Mouse (Mus musculus): ENCODE data around the gene Rgs19.

Rgs19 gene

DNA sequence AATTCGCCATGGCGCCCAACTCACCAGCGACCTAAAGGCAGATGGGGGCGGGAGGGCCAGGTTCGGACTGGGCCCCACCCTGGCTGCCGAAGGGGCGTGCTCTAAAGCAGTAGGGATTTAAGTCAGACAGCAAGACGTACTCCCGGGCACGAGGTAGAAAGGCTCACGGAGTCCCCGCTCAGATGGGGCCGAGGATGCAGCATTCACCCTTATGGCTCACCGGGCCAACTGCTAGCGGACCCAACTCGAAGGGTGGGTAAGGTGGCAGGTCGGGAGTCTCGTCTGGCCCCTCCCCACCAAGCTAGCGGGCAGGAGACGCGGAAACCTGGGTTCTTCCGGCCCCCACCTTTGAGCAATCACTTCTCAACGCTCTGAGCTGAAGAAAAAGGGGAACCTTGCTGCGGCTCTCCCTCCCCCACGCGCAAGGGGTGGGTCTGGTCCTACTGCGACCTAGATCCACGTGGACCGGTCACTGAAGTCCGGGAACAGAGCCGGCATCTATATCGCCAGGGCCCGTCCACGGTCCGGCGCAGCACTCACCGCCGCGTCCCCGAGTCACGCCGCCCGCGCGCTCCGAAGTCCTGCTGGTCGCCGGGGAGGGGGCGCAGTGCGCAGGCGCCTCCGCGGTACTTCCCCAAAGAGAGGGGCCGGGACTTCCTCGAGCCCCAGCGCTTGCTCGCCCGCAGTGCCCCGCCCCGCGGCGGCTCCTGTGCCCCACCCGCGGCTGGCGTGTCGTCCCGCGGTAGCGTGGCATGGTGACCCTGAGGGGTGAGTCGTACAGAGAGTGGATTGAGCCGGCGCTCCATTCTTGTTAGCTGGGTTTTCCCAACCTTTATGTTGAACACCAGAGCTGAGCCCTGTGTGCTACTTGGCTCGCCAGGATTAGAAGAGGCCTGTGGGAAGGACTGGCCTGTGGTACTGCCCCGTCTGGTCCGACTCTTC is at the start of gene Rgs19:
Gene Rgs19 (minus strand): TSS at position 639 of the 942 bp plus-strand sequence.
- DNase-seq (ENCODE audit: low spot score) = peak; percentile 85

DNA sequence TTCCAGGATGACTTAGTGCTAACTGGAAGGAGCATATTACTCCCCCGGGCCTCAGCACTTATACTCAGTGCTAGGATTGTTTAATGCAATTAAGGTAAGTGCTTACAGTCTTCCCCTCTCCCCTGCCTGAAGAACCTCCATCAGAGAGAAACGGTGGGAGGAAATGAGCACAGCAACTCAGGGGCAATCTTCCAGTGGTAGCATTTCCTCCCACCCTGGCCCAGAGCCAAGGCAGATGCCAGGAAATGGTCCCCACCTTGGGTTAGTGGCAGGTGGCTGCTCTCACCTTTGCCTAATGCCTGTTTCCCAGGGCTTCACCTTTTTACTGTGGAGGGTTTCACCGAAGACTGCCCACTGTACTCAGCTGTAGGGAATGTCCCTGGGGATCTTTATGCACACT is 36.3 kb upstream of the Rgs19 start:
- DNase-seq (ENCODE audit: low spot score) = no peak

DNA sequence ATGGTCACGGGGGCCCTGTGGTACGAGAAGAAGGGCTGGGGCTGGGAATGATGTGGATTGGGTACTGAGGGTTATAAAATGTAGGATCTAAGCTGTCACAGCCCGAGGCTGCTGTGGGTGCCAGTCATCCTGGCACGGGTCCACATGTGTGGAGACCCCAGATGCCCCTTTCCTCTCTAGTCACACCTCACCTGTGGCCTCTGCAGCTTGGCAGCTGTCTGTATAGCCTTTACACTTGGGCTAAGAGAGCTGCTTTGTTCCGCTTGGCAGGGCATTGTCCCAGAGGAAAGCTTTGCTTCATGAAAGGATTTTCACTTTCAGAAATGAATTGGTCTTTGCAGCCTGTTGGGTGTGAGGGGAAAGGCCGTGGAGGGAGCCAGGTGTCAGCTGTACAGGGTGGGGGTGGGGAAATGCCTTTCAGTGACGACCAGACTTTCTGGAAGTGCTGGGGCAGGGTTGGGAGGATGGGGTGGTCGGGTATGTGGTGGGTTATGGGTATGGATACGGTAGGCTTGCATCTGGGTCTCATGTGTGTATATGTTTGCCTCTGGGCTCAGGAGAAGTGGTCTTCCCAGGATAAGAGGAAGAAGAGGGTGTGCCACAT is 34.0 kb upstream of the Rgs19 start:
- no peak for DNase-seq (ENCODE audit: low spot score)

DNA sequence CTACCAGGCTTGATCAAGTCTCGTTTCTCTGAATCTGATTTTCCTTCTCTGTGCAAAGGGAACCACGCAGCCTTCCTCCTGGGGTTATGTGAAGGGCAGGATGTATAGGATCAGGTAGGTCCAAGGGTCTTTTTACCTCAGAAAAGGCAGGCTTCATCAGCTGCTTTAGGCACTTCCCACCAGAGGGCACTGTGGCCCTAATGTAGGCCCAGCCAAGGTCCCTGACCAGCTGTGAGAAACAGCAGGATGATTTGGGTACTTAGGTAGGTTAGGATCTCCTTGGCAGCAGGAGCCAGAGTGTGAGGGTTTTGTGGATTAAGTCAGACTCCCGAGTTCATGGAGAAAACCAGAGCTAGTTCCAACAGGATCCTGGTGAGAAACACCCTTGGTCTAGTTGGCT is 28.4 kb upstream of the Rgs19 start:
- DNase-seq (ENCODE audit: low spot score) = peak; percentile 75

DNA sequence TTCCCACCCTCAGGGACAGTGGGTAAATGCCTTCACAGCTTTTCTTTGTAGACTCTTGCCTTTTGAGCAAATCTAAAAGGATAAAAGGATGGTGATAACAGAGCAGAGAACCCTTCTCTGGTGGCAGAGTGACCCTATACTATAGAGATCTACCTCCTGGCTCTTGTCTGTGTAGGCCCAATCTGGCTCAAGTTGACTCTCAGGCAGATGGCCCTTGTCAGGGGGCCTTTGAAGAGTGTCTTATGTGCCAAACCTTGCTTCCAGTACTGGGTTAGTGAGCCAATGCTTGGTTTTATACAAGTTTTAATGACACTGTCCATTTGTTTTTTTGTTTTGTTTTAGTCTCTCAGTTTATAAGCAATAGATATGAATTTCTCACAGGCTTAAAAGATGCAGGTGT is 27.4 kb upstream of the Rgs19 start:
- DNase-seq (ENCODE audit: low spot score) = no peak

DNA sequence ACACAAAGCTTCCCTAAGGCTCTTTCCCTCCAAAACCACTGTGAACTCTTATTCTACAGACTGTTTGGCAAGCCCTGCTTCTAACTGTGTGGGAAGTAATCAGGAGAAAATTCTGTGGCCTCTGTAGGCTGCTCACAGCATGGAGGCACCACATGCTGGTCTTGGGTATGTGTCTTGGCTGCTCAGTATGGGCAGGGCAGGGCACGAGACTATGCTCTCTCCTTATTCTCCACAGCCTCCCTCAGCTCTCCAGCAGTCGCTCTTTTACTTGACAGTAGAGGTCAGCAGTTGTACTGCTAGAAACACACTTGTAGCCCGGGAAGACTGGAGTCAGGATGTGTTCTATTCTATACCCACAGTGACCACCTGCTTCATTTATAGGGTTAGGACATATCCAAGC is 26.3 kb upstream of the Rgs19 start:
- no peak for DNase-seq (ENCODE audit: low spot score)

DNA sequence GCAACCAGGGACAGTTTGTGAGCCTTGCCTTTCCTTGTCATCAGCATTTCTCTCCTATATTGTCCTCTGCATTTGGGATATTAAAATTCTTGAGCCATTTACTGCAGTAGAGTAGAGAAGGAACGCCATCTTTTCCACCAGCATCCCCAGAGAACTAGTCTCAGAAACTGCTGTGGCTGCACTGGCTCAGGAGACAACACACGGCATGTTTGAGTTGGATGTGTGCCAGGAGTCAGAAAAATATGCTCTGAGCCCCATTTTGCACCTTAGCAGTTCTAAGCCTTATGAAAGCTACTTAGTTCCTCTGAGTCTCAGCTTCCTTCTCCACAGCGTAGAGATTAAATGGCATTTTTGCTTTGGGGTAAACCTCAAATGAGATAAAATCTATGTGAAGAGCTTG is 23.2 kb upstream of the Rgs19 start:
- peak; percentile 33 for DNase-seq (ENCODE audit: low spot score)

DNA sequence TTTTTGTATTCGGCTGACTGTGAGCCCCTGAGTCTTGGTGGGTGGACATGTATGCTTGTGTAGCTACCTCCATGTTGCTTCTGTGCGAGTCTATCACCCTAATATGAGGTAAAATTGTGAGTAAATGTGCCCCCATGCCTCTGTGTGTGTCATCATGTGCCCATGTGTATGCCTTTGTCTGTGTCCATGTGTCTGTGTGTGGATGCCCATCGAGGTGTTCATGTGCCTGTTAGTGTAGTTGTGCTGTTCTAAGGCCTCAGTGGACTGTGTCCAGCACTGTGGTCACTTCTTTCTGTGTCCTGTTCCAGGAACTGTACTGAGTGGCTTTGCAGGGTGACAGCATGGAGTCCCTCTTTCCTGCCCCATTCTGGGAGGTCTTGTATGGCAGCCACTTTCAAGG is 21.6 kb upstream of the Rgs19 start:
- no peak for DNase-seq (ENCODE audit: low spot score)

DNA sequence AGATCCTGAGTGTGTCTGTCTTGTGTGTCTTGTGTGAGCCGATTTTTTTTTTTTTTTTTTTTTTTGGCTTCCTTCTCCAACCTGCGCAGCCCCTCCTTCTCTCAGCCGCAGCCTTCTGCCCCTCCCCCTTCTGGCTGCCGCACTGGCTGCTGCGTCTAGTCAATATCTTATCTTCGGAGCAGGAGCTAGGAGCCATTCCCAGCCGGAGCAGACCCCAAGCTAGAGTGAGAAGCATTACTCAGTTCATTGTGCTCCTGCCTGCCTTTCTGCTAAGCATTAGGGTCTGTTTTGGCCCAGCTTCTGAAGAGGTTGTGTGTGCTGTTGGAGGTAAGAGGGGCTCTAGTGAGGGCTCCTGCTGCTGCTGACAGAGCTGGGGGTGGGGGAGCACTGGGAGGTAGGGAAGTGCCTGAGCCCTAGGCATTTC is 21.1 kb upstream of the Rgs19 start, which contains the start of gene Oprl1:
Gene Oprl1 (plus strand): TSS at position 114 of the 424 bp plus-strand sequence.
- DNase-seq (ENCODE audit: low spot score) = peak; percentile 65

DNA sequence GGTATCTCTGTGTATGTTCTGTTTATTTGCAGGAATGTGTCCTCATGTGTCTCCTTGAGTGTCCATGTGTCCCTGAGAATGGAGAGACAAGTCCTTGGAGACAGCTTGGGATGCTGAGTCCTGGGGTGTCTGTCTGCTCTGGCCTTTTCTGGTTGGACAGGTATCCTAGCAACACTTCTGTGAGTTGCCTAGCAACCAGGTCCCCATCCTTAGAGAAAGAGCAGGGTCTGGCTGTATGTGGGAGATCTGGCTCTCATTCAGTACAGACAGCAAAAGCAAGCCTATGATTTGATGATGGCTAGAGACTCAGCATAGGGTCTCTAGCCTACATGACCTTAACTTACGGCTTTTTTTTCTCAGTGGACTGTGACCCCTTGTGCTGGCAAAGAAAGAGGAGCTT is 20.0 kb upstream of the Rgs19 start:
- peak; percentile 51 for DNase-seq (ENCODE audit: low spot score)

DNA sequence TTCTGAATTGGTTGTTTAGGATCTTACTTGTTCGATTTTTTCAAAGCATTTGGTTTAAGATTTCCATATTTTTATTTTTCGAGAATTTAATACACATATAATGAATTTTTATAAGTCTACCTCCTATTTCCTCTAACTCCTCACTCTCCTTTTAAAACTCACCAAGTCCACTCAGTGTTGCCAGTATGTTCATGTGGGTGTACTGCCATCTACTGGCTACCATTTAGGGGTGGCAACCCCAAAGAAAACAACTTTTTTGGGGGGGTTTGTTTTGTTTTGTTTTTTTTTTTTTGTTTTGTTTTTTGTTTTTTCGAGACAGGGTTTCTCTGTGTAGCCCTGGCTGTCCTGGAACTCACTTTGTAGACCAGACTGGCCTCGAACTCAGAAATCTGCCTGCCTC is 12.9 kb upstream of the Rgs19 start:
- peak; percentile 52 for DNase-seq (ENCODE audit: low spot score)

DNA sequence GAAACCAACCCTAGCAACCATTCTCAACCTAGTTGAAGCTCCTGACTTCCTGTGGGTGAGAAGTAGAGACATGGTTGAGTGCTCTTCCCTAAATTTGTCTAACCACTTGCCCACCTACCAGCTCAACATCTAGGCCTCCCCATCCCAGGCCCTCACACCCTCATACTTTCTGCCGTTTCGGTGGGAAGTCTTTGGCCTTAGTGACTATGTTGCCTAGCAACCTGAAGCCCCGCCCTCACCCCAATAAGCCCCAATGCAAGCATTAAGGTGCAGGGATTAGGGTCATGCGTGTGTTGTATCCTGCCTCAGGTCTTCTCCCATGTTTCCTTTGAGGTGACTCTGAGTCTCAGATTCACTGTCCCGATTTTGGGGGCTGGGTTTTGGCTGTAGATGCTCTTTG is 4.5 kb upstream of the Rgs19 start, which contains the start of gene Lkaaear1:
Gene Lkaaear1 (minus strand): TSS at position 202 of the 400 bp plus-strand sequence.
- no peak for DNase-seq (ENCODE audit: low spot score)

DNA sequence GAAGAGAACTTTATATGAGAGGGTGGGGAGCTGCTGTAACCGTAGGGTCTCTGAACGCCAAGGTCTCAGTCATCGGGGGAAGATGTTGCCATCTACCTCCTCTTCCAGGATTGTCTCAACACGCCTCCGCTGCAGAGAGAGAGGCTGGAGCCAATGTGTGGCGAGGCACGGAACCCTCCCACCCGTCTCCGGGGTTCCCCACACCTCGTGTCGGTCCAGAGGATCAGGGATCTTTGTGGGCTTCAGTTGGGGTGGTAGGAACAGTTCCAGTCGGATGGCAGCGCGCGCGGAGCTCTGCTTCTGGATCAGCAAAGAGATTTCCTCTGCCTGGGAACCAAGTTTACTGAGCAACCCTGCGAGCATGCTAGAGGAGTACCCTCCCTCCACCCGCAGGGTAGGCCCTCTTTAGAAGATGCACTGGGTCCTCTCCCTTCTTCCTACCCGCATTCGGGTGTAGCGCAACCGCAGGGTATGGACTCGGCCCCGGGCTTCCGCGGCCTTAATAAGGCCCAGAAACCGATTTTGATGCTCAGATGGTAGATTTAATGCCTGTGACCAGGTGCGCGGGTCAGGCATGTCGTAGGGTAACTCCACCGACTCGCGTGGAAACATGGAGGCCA is 3.1 kb upstream of the Rgs19 start:
- no peak for DNase-seq (ENCODE audit: low spot score)

DNA sequence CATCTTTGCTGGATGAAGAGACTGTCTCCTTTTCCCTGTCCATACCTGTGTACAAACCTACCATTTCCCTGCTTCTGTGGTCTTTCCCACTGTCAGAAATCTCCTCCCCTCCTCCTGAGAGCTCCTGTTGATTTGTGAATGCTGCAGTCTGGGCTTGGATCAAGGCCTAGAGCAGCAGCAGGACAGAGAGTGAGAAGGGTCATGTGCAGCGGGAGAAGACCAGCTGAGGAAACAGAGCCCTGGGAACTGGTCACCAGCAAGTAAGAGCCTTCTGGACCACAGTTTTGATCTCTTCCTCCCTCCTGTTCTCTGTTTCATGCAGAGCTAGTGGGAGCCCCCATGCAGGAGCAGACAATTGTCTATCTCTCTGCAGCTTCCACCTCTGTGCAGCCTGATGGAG is 2.0 kb upstream of the Rgs19 start:
- DNase-seq (ENCODE audit: low spot score) = no peak

DNA sequence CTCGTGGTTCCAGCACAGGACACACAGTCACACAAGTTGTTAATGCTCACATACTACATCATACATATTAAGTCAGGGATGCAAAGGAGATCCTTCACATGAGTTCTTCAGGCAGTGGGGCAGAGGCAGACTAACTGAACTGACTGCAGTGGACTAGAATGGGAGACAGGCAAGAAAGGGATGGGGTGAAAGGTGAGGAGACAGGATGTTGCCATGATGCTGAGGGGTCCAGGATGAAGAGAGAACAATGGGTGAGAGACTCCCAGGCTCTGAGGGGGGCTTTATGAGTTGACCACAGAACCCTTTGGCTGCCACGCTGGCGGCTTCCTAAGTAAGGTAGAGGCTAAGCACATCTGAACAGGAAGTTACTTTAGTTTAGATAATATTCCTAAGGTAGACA is 804 bp upstream of the Rgs19 start:
- no peak for DNase-seq (ENCODE audit: low spot score)

DNA sequence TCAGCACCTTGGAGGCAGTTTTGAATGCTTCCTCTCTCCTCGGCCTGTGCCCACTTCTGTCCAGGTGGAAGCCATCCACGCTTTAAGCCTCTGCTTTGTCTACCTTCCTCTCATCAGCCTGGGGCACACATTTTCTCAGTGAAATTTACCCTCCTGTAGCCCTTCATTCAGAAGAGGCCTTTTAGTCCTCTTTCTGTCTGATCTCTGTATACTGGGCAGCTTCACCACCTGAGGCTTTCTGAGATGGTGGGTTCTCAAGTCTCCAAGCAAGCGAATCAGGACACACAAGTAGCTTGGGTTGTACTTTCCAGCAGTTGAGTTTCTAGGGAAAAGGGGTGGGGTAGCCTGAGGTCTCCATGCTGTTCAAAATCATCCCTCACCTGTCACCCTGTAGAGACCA is 1.5 kb downstream of the Rgs19 start:
- no peak for DNase-seq (ENCODE audit: low spot score)

DNA sequence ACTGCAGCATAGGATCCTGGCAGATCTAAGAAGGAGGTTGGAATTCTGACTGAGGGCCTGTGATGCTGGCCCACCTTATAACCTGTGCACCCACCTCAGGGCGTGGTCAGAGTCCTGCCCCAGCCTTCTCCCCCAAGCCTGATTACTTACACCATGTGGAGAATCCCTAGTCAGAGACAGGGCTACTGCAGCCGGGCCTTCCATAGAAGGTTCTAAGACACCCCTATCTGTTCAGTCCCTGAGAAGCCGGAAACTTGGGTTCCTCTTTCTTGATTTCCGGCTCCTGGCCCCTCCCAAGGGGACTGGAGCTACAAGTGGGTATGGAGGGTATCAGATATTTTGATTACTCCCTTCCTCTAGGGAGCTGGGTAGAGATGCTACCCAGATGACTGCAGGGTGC is 2.2 kb downstream of the Rgs19 start:
- no peak for DNase-seq (ENCODE audit: low spot score)

DNA sequence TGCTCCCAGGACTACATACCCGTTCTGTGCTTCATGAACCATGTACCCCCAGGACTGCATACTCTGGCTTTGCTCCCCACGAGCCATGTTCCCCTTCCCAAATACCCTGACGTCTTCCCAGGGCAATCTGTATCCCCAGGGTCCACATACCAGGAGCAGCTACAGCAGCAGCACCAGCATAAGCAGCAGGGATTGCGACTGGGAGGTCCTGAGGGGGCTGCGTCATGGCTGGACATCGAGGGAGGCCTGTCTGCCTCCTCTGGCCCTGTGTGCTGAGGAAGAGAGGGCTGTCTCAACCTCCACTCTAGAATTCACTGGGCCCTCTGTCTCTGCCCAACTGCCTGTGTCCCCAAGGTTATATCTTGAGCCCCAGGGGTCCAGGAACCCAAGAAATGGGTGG is 2.7 kb downstream of the Rgs19 start:
- DNase-seq (ENCODE audit: low spot score) = no peak

DNA sequence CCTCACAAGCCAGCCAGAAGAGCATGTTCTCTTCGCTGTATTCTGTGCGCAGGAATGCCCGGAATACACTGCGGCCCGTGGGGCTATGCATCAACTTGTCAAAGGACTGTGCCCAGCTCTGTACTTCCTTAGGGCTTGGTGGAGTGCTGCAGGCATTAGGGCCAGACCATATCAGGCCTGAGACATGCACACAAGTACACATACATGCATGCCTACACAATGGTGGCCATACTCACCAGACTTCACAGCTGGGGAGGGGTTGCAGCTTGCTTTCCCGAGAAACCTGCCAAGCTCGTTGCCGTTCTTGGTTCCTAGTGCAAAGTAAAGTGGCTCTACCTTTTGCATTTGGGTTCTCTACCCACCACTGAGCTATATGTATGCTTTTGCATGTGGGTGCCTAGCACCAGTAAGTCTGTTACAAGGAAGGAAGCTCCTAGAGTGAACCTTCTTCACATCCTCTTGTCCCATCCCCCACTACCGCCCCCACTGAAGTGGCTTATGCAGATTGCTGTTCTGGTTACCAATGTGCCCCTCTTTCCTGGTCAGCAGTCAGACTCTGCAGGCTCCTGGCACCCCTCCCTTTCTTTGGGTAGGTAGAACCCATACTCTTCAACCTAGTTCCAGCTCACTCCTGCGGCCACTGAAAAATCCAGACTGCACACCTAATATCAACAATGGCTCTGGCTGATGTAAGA is 4.2 kb downstream of the Rgs19 start:
- no peak for DNase-seq (ENCODE audit: low spot score)

DNA sequence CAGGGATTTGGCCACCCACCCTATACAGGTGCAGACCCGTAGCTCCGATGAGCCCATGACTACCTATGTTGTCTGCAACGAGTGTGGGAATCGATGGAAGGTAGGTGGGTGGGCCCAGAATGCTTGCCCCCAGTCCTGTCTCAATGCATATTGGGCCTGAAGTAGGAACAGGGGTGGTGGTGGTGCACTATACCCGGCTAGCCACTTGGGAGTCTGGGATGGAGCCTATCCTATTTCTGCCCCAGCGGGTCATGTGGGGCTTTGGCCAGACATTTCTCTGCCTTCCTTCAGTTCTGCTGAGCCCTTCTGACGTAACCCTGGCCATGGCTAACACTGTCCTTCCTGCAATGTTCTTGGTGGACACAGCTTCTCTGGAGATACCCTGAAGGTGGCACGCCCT is 6.2 kb downstream of the Rgs19 start:
- DNase-seq (ENCODE audit: low spot score) = no peak

DNA sequence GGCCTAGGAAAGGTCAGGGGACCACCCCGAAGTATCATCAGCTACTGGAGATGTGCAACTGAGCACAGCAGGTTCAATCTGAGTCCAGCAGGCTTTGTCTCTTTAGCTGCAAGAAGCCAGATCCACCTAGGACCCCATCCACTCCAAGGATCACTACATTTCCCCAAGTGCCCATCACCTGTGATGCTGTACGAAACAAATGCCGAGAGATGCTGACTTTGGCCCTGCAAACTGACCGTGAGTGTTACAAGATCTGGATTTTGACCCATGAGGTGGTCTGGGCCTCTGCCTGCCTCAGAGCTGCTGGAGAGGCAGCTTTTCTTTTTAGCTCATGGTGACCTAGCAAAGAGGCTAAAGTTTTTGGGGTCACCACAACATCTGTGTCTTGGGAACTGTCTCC is 8.1 kb downstream of the Rgs19 start:
- DNase-seq (ENCODE audit: low spot score) = no peak

DNA sequence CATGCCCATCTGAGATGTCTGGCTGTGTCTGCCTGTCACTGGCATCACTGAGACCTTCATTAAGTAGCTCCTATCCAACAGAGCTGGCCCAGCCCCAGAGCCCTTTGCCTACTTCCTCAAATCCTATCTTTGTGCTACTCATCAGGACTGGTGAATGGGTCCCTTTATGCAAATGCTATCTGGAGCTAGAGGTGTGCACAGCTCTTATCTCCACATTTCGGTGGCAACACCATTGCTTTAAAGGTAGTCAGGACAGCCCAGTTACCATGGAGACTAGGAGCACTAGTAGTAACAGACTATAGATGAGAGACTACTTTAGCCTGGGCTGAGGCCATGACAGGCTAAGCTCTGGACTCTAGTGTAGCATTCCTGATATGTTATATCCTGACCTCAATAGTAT is 9.1 kb downstream of the Rgs19 start:
- DNase-seq (ENCODE audit: low spot score) = no peak
